Mouse (Mus musculus): ENCODE measurements around the gene Sec14l2. TPM values are rescaled to one million over a fixed set of nuclear protein-coding genes. Genes with fewer than 3 reads are reported as not detected.

Sec14l2 gene
- 0.93 and 1.1 TPM in 2 replicates for polyA plus RNA-seq (2014; fragmentation: Nextera tagmentation; extraction: Ambion mirVana)

GRCm38 (mm10) chr11:4122742-4123579 is at the start of gene Sec14l2:
TSS of gene Sec14l2 (minus strand) at chr11:4123415.
- no peak within 1 kb of the TSS for H3K9ac ChIP-seq (ENCODE audit: low read depth, low read length)
- no peak within 1 kb of the TSS for H3K27ac ChIP-seq (ENCODE audit: low read depth, low read length)
- H3K36me3 ChIP-seq (ENCODE audit: control insufficient read depth, insufficient read depth, low read length) = no peaks in the 10 kb centered on the region
- WGBS (ENCODE audit: insufficient replicate concordance) = 66% methylated on average over 10 of the region's 10 CpGs
- H3K4me3 ChIP-seq (ENCODE audit: low read depth, low read length) = no peak within 1 kb of the TSS
- H3K4me1 ChIP-seq (ENCODE audit: control insufficient read depth, insufficient read depth, low read length) = peaks cover 16% of the 10 kb centered on the region
- H3K4me2 ChIP-seq = no peak within 1 kb of the TSS
- no peak for ATAC-seq (replicated peaks; ENCODE audit: insufficient number of reproducible peaks, low FRiP score, low TSS enrichment)
- peaks cover 9% of the 10 kb centered on the region for H3K27me3 ChIP-seq (ENCODE audit: control insufficient read depth, insufficient read depth, low read length)
- 0 out of 2 replicates have a peak, but pooled peaks cover 8% of the 10 kb centered on the region for H3K9me3 ChIP-seq (replicated peaks; ENCODE audit: control insufficient read depth, low read length)

GRCm38 (mm10) chr11:4166467-4167090 is 43.4 kb upstream of the Sec14l2 start:
- 92% methylated on average over 7 of the region's 7 CpGs for WGBS (ENCODE audit: insufficient replicate concordance)
- no peak overlapping the region for H3K4me3 ChIP-seq (ENCODE audit: low read depth, low read length)
- no peak overlapping the region for H3K9ac ChIP-seq (ENCODE audit: low read depth, low read length)
- H3K27ac ChIP-seq (ENCODE audit: low read depth, low read length) = no peak overlapping the region
- H3K36me3 ChIP-seq (ENCODE audit: control insufficient read depth, insufficient read depth, low read length) = peaks cover 49% of the 10 kb centered on the region
- H3K27me3 ChIP-seq (ENCODE audit: control insufficient read depth, insufficient read depth, low read length) = no peaks in the 10 kb centered on the region
- no peaks in the 10 kb centered on the region for H3K9me3 ChIP-seq (replicated peaks; ENCODE audit: control insufficient read depth, low read length)
- H3K4me1 ChIP-seq (ENCODE audit: control insufficient read depth, insufficient read depth, low read length) = peaks cover under 1% of the 10 kb centered on the region
- H3K4me2 ChIP-seq = no peak overlapping the region
- ATAC-seq (replicated peaks; ENCODE audit: insufficient number of reproducible peaks, low FRiP score, low TSS enrichment) = no peak

- Histone ChIP-seq H3K9me3 (replicated peaks; ENCODE audit: control insufficient read depth, low read length) (no peaks in the 10 kb centered on the region), H3K27me3 (ENCODE audit: control insufficient read depth, insufficient read depth, low read length) (no peaks in the 10 kb centered on the region), H3K4me2 (no peak overlapping the region), H3K4me3 (ENCODE audit: low read depth, low read length) (no peak overlapping the region), H3K4me1 (ENCODE audit: control insufficient read depth, insufficient read depth, low read length) (peaks cover 9% of the 10 kb centered on the region), H3K36me3 (ENCODE audit: control insufficient read depth, insufficient read depth, low read length) (peaks cover 37% of the 10 kb centered on the region), H3K9ac (ENCODE audit: low read depth, low read length) (no peak overlapping the region), H3K27ac (ENCODE audit: low read depth, low read length) (no peak overlapping the region)
- 95% methylated on average over 2 of the region's 2 CpGs for WGBS (ENCODE audit: insufficient replicate concordance)
- ATAC-seq (replicated peaks; ENCODE audit: insufficient number of reproducible peaks, low FRiP score, low TSS enrichment) = no peak
Measured at GRCm38 (mm10) chr11:4164701-4165100, 41.5 kb upstream of the Sec14l2 start.

- WGBS (ENCODE audit: insufficient replicate concordance) = 8% methylated on average over 15 of the region's 15 CpGs
- no peaks in the 10 kb centered on the region for H3K9me3 ChIP-seq (replicated peaks; ENCODE audit: control insufficient read depth, low read length)
- no peaks in the 10 kb centered on the region for H3K27me3 ChIP-seq (ENCODE audit: control insufficient read depth, insufficient read depth, low read length)
- ATAC-seq (replicated peaks; ENCODE audit: insufficient number of reproducible peaks, low FRiP score, low TSS enrichment) = no peak
- peak overlapping the region; percentile 92 for H3K9ac ChIP-seq (ENCODE audit: low read depth, low read length)
- peak overlapping the region; percentile 89 for H3K27ac ChIP-seq (ENCODE audit: low read depth, low read length)
- H3K4me1 ChIP-seq (ENCODE audit: control insufficient read depth, insufficient read depth, low read length) = peaks cover 12% of the 10 kb centered on the region
- H3K4me2 ChIP-seq = peak overlapping the region; percentile 89
- peak overlapping the region; percentile 88 for H3K4me3 ChIP-seq (ENCODE audit: low read depth, low read length)
- H3K36me3 ChIP-seq (ENCODE audit: control insufficient read depth, insufficient read depth, low read length) = peaks cover 14% of the 10 kb centered on the region
Measured at GRCm38 (mm10) chr11:4160758-4161480, 37.7 kb upstream of the Sec14l2 start.

- peak within 1 kb of the TSS; percentile 89 for H3K4me2 ChIP-seq
Measured at GRCm38 (mm10) chr11:4159808-4160708, 36.8 kb upstream of the Sec14l2 start, which contains the start of the genes Ccdc157 and Sf3a1. TSS of gene Ccdc157 (minus strand) at chr11:4160293. TSS of gene Sf3a1 (plus strand) at chr11:4160350.

GRCm38 (mm10) chr11:4158676-4159075 is 35.5 kb upstream of the Sec14l2 start:
- Histone ChIP-seq H3K4me2 (no peak overlapping the region), H3K27ac (ENCODE audit: low read depth, low read length) (no peak overlapping the region), H3K4me3 (ENCODE audit: low read depth, low read length) (no peak overlapping the region), H3K9me3 (replicated peaks; ENCODE audit: control insufficient read depth, low read length) (no peaks in the 10 kb centered on the region), H3K27me3 (ENCODE audit: control insufficient read depth, insufficient read depth, low read length) (no peaks in the 10 kb centered on the region), H3K36me3 (ENCODE audit: control insufficient read depth, insufficient read depth, low read length) (peaks cover 4% of the 10 kb centered on the region; the same call in 1 of the 2 replicates), H3K4me1 (ENCODE audit: control insufficient read depth, insufficient read depth, low read length) (peaks cover 12% of the 10 kb centered on the region), H3K9ac (ENCODE audit: low read depth, low read length) (no peak overlapping the region)
- 80% methylated on average over 3 of the region's 3 CpGs for WGBS (ENCODE audit: insufficient replicate concordance)
- ATAC-seq (replicated peaks; ENCODE audit: insufficient number of reproducible peaks, low FRiP score, low TSS enrichment) = no peak

More at GRCm38 (mm10) chr11:4159808-4160708, 36.8 kb upstream of the Sec14l2 start, which contains the start of the genes Ccdc157 and Sf3a1:
- Histone ChIP-seq H3K36me3 (ENCODE audit: control insufficient read depth, insufficient read depth, low read length) (peaks cover 9% of the 10 kb centered on the region; the same call in 1 of the 2 replicates), H3K27ac (ENCODE audit: low read depth, low read length) (peak within 1 kb of the TSS; percentile 89), H3K9ac (ENCODE audit: low read depth, low read length) (peak within 1 kb of the TSS; percentile 92), H3K4me3 (ENCODE audit: low read depth, low read length) (peak within 1 kb of the TSS; percentile 88), H3K9me3 (replicated peaks; ENCODE audit: control insufficient read depth, low read length) (no peaks in the 10 kb centered on the region), H3K4me1 (ENCODE audit: control insufficient read depth, insufficient read depth, low read length) (peaks cover 12% of the 10 kb centered on the region), H3K27me3 (ENCODE audit: control insufficient read depth, insufficient read depth, low read length) (no peaks in the 10 kb centered on the region)
- WGBS (ENCODE audit: insufficient replicate concordance) = 1% methylated on average over 54 of the region's 54 CpGs
- ATAC-seq (replicated peaks; ENCODE audit: insufficient number of reproducible peaks, low FRiP score, low TSS enrichment) = peak; percentile 93

- Histone ChIP-seq H3K27ac (ENCODE audit: low read depth, low read length) (no peak overlapping the region), H3K36me3 (ENCODE audit: control insufficient read depth, insufficient read depth, low read length) (no peaks in the 10 kb centered on the region), H3K9ac (ENCODE audit: low read depth, low read length) (no peak overlapping the region), H3K4me1 (ENCODE audit: control insufficient read depth, insufficient read depth, low read length) (peaks cover 4% of the 10 kb centered on the region; the same call in 1 of the 2 replicates), H3K9me3 (replicated peaks; ENCODE audit: control insufficient read depth, low read length) (no peaks in the 10 kb centered on the region), H3K4me3 (ENCODE audit: low read depth, low read length) (no peak overlapping the region), H3K27me3 (ENCODE audit: control insufficient read depth, insufficient read depth, low read length) (no peaks in the 10 kb centered on the region), H3K4me2 (no peak overlapping the region)
- 57% methylated on average over 5 of the region's 5 CpGs for WGBS (ENCODE audit: insufficient replicate concordance)
- ATAC-seq (replicated peaks; ENCODE audit: insufficient number of reproducible peaks, low FRiP score, low TSS enrichment) = no peak
Measured at GRCm38 (mm10) chr11:4155641-4156040, 32.4 kb upstream of the Sec14l2 start.

All from heart, embryonic 11.5 days (tissue).